Mouse (Mus musculus) embryo, embryonic 10 days (tissue): ENCODE results near the gene Mlh3.

Experiments used
- DNase-seq: peaks from one replicate; pipeline ENCODE4 v3.0.0-alpha.2; 2015; ENCODE audit warnings: low spot score

Mlh3 gene

GRCm38 (mm10) chr12:85186361-85186760 lies 84.0 kb downstream of the Mlh3 start:
- no peak for DNase-seq

GRCm38 (mm10) chr12:85185810-85186209 lies 84.6 kb downstream of the Mlh3 start:
- DNase-seq = no peak
